Mouse (Mus musculus) thymus, postnatal 10 days (tissue): ENCODE measurements around the gene Gcnt1.

Experiments used
- DNase-seq, 2 experiments: peaks; one replicate each; pipeline ENCODE4 v3.0.0; 2021; ENCODE audit warnings: low spot score in 2 of 2

Gene Gcnt1

DNA sequence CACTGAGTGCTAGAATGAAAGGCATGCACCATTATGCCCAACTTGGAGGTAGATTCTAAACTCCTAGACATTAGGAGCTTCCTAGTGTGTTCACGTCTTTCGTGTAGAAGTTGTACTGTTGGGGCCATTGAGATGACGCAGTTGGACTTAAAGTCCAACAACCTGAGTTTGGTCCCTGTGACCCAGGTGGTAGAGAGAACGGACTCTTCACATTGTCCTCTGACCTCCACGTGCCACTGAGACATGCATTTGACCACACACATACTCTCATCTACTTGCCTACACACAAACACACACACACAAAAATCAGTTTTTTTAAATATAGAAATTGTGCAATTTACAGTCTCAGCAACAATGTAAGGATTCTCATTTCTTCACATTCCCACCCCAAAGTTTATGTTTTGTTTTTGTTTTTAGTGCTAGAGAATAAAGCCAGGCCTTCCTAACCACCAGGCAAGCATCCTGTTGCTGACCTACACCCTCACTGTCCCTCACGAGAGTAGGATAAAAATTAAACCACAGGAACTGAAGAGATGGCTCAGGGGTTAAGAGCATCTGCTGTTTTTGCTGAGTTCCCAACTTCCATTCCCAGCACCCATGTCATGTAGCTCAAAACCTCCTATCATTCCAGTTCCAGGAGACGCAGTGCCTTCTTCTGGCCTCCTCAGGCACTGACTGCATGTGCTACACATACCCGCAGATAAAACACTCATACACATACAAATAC, 6.1 kb downstream of the Gcnt1 start:
- no peak for DNase-seq

- no peak for DNase-seq
These were observed 7.9 kb downstream of the Gcnt1 start for GRCm38 (mm10) chr19:17364741-17365140.

DNA sequence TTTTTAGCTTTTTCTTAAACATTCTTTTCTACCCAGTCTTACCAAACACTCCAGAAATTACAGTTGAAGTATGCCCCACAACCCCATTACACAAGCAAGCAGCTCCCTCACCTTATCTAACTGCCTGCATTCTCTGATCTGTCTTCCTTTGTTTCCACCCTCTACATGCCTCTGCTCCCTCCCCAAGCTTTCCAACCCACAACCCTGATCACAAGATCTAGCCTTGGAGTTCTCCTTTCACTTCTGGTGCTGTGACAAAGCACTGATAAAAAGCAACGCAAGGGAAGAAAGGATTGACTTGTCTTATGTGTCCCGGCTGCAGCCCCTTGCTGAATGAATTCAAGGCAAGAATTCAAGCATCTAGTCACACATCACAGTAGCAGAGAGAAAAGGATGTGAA, 11.5 kb downstream of the Gcnt1 start:
- DNase-seq: no peak

GRCm38 (mm10) chr19:17359315-17359890, 13.2 kb downstream of the Gcnt1 start:
- no peak for DNase-seq

DNA sequence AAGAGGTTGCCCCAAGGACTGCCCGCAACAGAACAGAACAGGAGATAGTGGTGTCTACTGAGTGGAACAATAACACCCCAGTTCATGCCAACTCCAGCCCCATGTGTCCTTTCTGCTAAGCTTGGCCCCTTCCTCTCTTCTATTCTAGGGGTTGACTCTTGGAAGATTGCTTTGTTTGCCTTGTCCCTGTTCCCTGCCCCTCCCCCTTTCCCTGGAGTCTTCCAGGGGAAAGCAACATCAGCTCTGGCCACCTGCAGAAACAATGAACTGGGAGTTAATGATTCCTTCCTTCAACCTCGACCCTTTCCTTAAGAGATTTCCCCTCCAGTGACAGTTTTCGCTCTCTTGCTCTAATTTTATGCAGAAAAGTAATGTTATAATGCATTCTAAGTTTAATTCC, 15.3 kb downstream of the Gcnt1 start:
- no peak for DNase-seq

- DNase-seq: no peak
These were observed 15.7 kb downstream of the Gcnt1 start for GRCm38 (mm10) chr19:17356932-17357331.

GRCm38 (mm10) chr19:17355950-17356867, 16.4 kb downstream of the Gcnt1 start:
- DNase-seq: peak; percentile 56 to 68

GRCm38 (mm10) chr19:17355361-17355760, 17.3 kb downstream of the Gcnt1 start:
- no peak for DNase-seq

- no peak for DNase-seq
These were observed 17.8 kb downstream of the Gcnt1 start for GRCm38 (mm10) chr19:17354797-17355196.

DNA sequence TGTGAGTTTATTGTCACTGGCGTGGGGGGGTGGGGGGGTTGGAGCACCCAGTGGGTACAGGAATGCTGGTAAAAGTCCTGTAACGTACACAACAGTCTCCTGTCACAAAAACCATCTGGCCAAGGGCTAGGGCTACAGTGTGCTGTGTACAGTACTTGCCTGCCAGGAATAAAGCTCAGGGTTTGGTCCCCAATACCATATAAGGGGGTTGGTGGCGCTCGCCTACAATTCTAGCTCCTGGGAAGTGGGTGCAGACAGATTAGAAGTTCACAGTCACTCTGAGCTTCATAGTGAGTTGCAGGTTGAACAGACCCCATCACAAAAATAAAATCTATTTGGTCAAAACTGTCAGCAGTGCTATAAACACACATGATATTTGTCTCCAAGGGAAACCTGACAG, 18.3 kb downstream of the Gcnt1 start:
- DNase-seq: no peak

GRCm38 (mm10) chr19:17353727-17354126, 18.9 kb downstream of the Gcnt1 start:
- no peak for DNase-seq

GRCm38 (mm10) chr19:17347852-17348251, 24.8 kb downstream of the Gcnt1 start:
- no peak for DNase-seq

DNA sequence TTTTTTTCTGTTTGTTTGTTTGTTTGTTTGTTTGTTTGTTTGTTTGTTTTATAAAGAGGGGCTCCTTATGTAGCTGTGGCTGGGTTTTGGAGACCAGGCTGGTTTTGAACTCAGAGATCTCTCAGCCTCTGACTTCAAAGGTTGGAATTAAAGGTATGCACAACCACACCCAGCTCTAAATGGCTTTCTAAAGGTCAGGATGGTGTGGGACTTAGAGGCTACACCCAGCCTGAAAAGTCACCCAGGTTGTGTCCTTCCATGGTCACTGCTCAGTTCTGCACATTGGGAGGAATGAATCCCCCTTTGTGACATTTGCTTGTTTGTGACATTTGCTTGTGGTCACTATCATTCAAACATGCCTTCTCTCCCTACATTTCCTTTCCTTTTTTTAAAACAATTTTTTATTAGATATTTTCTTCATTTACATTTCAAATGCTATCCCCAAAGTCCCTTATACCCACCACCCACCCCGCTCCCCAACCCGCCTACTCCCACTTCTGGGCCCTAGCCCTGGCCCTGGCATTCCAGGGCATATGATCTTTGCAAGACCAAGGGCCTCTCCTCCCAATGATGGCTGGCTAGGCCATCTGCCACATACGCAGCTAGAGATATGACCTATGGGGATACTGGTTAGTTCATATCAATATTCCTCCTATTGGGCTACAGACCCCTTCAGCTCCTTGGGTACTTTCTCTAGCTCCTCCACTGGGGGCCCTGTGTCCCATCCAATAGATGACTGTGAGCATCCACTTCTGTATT, 25.7 kb downstream of the Gcnt1 start:
- DNase-seq: no peak

GRCm38 (mm10) chr19:17344881-17345280, 27.8 kb downstream of the Gcnt1 start:
- DNase-seq: no peak

- no peak for DNase-seq
These were observed 33.1 kb downstream of the Gcnt1 start for GRCm38 (mm10) chr19:17339563-17339962.

- DNase-seq: no peak
These were observed 35.5 kb downstream of the Gcnt1 start for GRCm38 (mm10) chr19:17337057-17337679.

- DNase-seq: no peak
These were observed 36.0 kb downstream of the Gcnt1 start for GRCm38 (mm10) chr19:17336646-17337045.

- no peak for DNase-seq
These were observed 37.9 kb downstream of the Gcnt1 start for GRCm38 (mm10) chr19:17334644-17335333.

GRCm38 (mm10) chr19:17333043-17333442, 39.6 kb downstream of the Gcnt1 start:
- no peak for DNase-seq

GRCm38 (mm10) chr19:17328916-17329315, 43.7 kb downstream of the Gcnt1 start:
- DNase-seq: no peak
